Mouse (Mus musculus) small intestine, adult 2 months (tissue): Measurements from ENCODE around the gene Tex19.1.

Experiments
- CTCF ChIP-seq: fragments of 200-500 bp; IDR thresholded peaks from 2 replicates; pipeline ENCODE4 v1.5.1; 2012; ENCODE audit warnings: low read depth, mild to moderate bottlenecking, control low read depth, inconsistent platforms, low read length, moderate library complexity, mixed read lengths; ENCODE audit not compliant: insufficient replicate concordance, insufficient read length; ENCODE audit errors: extremely low read depth
- POLR2A ChIP-seq: fragments of 200-500 bp; IDR thresholded peaks from 2 replicates; pipeline ENCODE4 v1.6.1; 2012; ENCODE audit warnings: low read depth, mild to moderate bottlenecking, control low read depth, inconsistent platforms, low read length, moderate library complexity

GRCm38 (mm10) chr11:121189681-121190080, 43.7 kb downstream of the Tex19.1 start:
- TF ChIP-seq CTCF, result no peak
- no peak for TF ChIP-seq POLR2A
